In genomic region chr19:21654788-21655187, GRCm38 (mm10) we compare ENCODE assay signal across 8 mouse cellular contexts. TPM values are rescaled to one million over a fixed set of nuclear protein-coding genes. Genes with fewer than 3 reads are reported as not detected.
DNase-seq lines count a peak whose midpoint lies in the region; ATAC-seq and TF ChIP-seq lines count a peak whose summit lies in the region.

No protein-coding gene starts in this region.

- H3K27ac ChIP-seq in heart, embryonic 15.5 days, result no peak overlapping the region
- no peak overlapping the region for H3K27ac ChIP-seq in bone marrow, adult 2 months (ENCODE audit: control insufficient read depth, insufficient read depth, low read depth, low read length, poor library complexity)
- H3K27ac ChIP-seq in hindbrain, embryonic 11.5 days (ENCODE audit: low read depth, low read length), result no peak overlapping the region
- H3K27ac ChIP-seq in midbrain, embryonic 10.5 days (replicated peaks), result no peak overlapping the region
- H3K27ac ChIP-seq in thymus, adult 2 months (ENCODE audit: control insufficient read depth, insufficient read depth, low read length), result no peak overlapping the region

- H3K4me2 ChIP-seq in heart, embryonic 15.5 days, result peak overlapping the region; percentile 73
- peak overlapping the region; percentile 34 for H3K4me2 ChIP-seq in hindbrain, embryonic 11.5 days (replicated peaks; ENCODE audit: low read depth, low read length)

- no peak for ATAC-seq in heart, embryonic 15.5 days (replicated peaks; ENCODE audit: insufficient number of reproducible peaks, insufficient read depth, low FRiP score, low read depth)
- no peak for ATAC-seq in hindbrain, embryonic 11.5 days (ENCODE audit: low FRiP score)

- H3K9ac ChIP-seq in heart, embryonic 15.5 days, result peak overlapping the region; percentile 96
- H3K9ac ChIP-seq in hindbrain, embryonic 11.5 days (ENCODE audit: low read depth, low read length), result peak overlapping the region; percentile 44; the same call in 1 of the 2 replicates

- no peak for TF ChIP-seq POLR2A in bone marrow, adult 2 months (IDR thresholded peaks at IDR 0.05; ENCODE audit: borderline replicate concordance, control insufficient read depth, low read depth, low read length)
- TF ChIP-seq POLR2A in thymus, adult 2 months (IDR thresholded peaks at IDR 0.05; ENCODE audit: control insufficient read depth, extremely low read depth, insufficient read depth, low read length, poor library complexity), result no peak

- DNase-seq in heart, postnatal 10 days, result no peak
- DNase-seq in hindbrain, embryonic 11.5 days (ENCODE audit: low spot score), result no peak
- DNase-seq in midbrain, embryonic 10.5 days (ENCODE audit: low spot score), result no peak
- DNase-seq in adrenal gland, postnatal 4 days (ENCODE audit: low spot score in 2 of 2), result no peak
- no peak for DNase-seq in thymus, adult 2 months
- DNase-seq in adrenal gland, postnatal 36 days, result no peak

- H3K4me3 ChIP-seq in heart, embryonic 15.5 days, result peak overlapping the region; percentile 64
- H3K4me3 ChIP-seq in bone marrow, adult 2 months (replicated peaks; ENCODE audit: control insufficient read depth, low read depth, low read length), result peak overlapping the region; percentile 23
- peak overlapping the region; percentile 87 for H3K4me3 ChIP-seq in hindbrain, embryonic 11.5 days (ENCODE audit: low read depth, low read length)
- peak overlapping the region; percentile 94 for H3K4me3 ChIP-seq in midbrain, embryonic 10.5 days
- no peak overlapping the region for H3K4me3 ChIP-seq in thymus, adult 2 months (ENCODE audit: control insufficient read depth, insufficient read depth, low read length)

- TF ChIP-seq CTCF in bone marrow, adult 2 months (IDR thresholded peaks at IDR 0.05; ENCODE audit: control insufficient read depth, insufficient read depth, low read length), result no peak
- no peak for TF ChIP-seq CTCF in thymus, adult 2 months (IDR thresholded peaks at IDR 0.05; ENCODE audit: borderline replicate concordance, control insufficient read depth, extremely low read depth, insufficient read depth, low read length, poor library complexity)

- peaks cover 24% of the 10 kb centered on the region for H3K4me1 ChIP-seq in heart, embryonic 15.5 days (replicated peaks)
- H3K4me1 ChIP-seq in bone marrow, adult 2 months (ENCODE audit: control insufficient read depth, insufficient read depth, low read length), result peaks cover 3% of the 10 kb centered on the region
- H3K4me1 ChIP-seq in hindbrain, embryonic 11.5 days (replicated peaks; ENCODE audit: control insufficient read depth, insufficient read depth, low read length), result peaks cover 2% of the 10 kb centered on the region; the same call in 1 of the 2 replicates
- peaks cover 37% of the 10 kb centered on the region for H3K4me1 ChIP-seq in midbrain, embryonic 10.5 days
- peaks cover 4% of the 10 kb centered on the region for H3K4me1 ChIP-seq in thymus, adult 2 months (replicated peaks; ENCODE audit: control insufficient read depth, insufficient read depth, low read length)

- WGBS in heart, embryonic 15.5 days, result 66% methylated on average over 7 of the region's 7 CpGs
- 37% methylated on average over 7 of the region's 7 CpGs for WGBS in bone marrow, adult 2 months
- WGBS in hindbrain, embryonic 11.5 days, result 79% methylated on average over 7 of the region's 7 CpGs
- WGBS in midbrain, embryonic 10.5 days, result 81% methylated on average over 7 of the region's 7 CpGs
- WGBS in thymus, adult 2 months, result 74% methylated on average over 7 of the region's 7 CpGs

- H3K36me3 ChIP-seq in heart, embryonic 15.5 days, result no peaks in the 10 kb centered on the region
- no peaks in the 10 kb centered on the region for H3K36me3 ChIP-seq in hindbrain, embryonic 11.5 days (ENCODE audit: control insufficient read depth, insufficient read depth, low read length)
- peaks cover 10% of the 10 kb centered on the region for H3K36me3 ChIP-seq in midbrain, embryonic 10.5 days
- H3K36me3 ChIP-seq in thymus, adult 2 months (ENCODE audit: control insufficient read depth, insufficient read depth, low read length), result no peaks in the 10 kb centered on the region

- no peaks in the 10 kb centered on the region for H3K27me3 ChIP-seq in heart, embryonic 15.5 days
- no peaks in the 10 kb centered on the region for H3K27me3 ChIP-seq in hindbrain, embryonic 11.5 days (ENCODE audit: control insufficient read depth, insufficient read depth, low read length)
- no peaks in the 10 kb centered on the region for H3K27me3 ChIP-seq in midbrain, embryonic 10.5 days (ENCODE audit: low read depth, poor library complexity, severe bottlenecking)
- no peaks in the 10 kb centered on the region for H3K27me3 ChIP-seq in thymus, adult 2 months (ENCODE audit: control insufficient read depth, insufficient read depth, low read length)

- intact Hi-C loops in heart, postnatal 10 days (cut with DNase I), result loop anchor here (5.0 to 10.0 kb wide), 3 partner anchors 83 to 382 kb away; partner anchors contain the start of gene Zfand5

- no peaks in the 10 kb centered on the region for H3K9me3 ChIP-seq in heart, embryonic 15.5 days (replicated peaks)
- H3K9me3 ChIP-seq in hindbrain, embryonic 11.5 days (ENCODE audit: control insufficient read depth, low read length), result no peaks in the 10 kb centered on the region
- no peaks in the 10 kb centered on the region for H3K9me3 ChIP-seq in midbrain, embryonic 10.5 days (replicated peaks)

RNA-seq across cellular contexts. Expression of gene Abhd17b, which starts 1.8 kb away (rescaled TPM):
- polyA plus RNA-seq in heart, embryonic 15.5 days (2015; fragmentation: Nextera tagmentation; extraction: Ambion mirVana), result 18.1 and 18.8 TPM in 2 replicates
- 10 to 100 TPM; 22.5 to 24.4 TPM for total RNA-seq in heart, postnatal 10 days (2021)
- 3.7 and 9.7 TPM in 2 replicates for polyA plus RNA-seq in bone marrow, adult 2 months (2011; ENCODE audit: insufficient read depth, insufficient read length, low replicate concordance, missing spikeins)
- polyA plus RNA-seq in hindbrain, embryonic 11.5 days (2014; fragmentation: Nextera tagmentation; extraction: Ambion mirVana), result 44.5 and 50.2 TPM in 2 replicates
- 36.4 and 38.2 TPM in 2 replicates for polyA plus RNA-seq in midbrain, embryonic 10.5 days (2016; fragmentation: Nextera tagmentation; extraction: Ambion mirVana)
- 10 to 100 TPM; 55.1 to 58.0 TPM for total RNA-seq in adrenal gland, postnatal 4 days (2021)
- 8.2 and 12.8 TPM in 2 replicates for polyA plus RNA-seq in thymus, adult 2 months (2012; rRNA removed)
- total RNA-seq in adrenal gland, postnatal 36 days (2021), result 10 to 100 TPM; 50.1 to 58.3 TPM

RNA-seq across cellular contexts. Expression of gene 1110059E24Rik, which starts 2.0 kb away (rescaled TPM):
- polyA plus RNA-seq in heart, embryonic 15.5 days (2015; fragmentation: Nextera tagmentation; extraction: Ambion mirVana), result 33.7 and 38.5 TPM in 2 replicates
- total RNA-seq in heart, postnatal 10 days (2021), result 10 to 100 TPM; 20.6 to 24.0 TPM
- 10.3 and 14.1 TPM in 2 replicates for polyA plus RNA-seq in bone marrow, adult 2 months (2011; ENCODE audit: insufficient read depth, insufficient read length, low replicate concordance, missing spikeins)
- polyA plus RNA-seq in hindbrain, embryonic 11.5 days (2014; fragmentation: Nextera tagmentation; extraction: Ambion mirVana), result 74.5 and 75.6 TPM in 2 replicates
- polyA plus RNA-seq in midbrain, embryonic 10.5 days (2016; fragmentation: Nextera tagmentation; extraction: Ambion mirVana), result 78.9 and 79.2 TPM in 2 replicates
- 10 to 100 TPM; 39.0 to 45.5 TPM for total RNA-seq in adrenal gland, postnatal 4 days (2021)
- 3.3 and 4.8 TPM in 2 replicates for polyA plus RNA-seq in thymus, adult 2 months (2012; rRNA removed)
- 10 to 100 TPM; 26.0 to 29.4 TPM for total RNA-seq in adrenal gland, postnatal 36 days (2021)
